Mouse (Mus musculus): Measurements from ENCODE around the gene Fam160a2.

DNA sequence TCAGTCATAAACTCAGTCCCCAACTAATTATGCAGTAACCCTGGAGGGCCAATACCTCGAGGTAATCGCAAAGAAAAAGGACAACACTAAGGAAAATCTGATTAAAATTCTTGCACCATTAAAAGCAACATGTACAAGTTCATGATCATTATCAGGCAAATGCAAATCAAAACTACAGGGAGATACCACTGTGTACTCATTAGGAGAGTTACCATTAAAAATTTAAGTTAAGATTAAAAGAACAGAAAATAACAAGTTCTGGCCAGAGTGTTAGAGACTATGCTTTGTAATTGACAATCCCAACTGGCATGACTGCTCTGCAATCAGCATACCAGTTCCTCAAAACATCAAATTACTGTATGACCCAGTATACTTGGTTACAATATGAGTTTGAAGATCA, 57.1 kb downstream of the Fam160a2 start:
- TF ChIP-seq ZNF384 (IDR thresholded peaks at IDR 0.05; ENCODE audit: low read depth, low read length) (no peak), ZKSCAN1 (IDR thresholded peaks at IDR 0.05; ENCODE audit: low read depth, low read length) (no peak), CHD1 (IDR thresholded peaks at IDR 0.05; ENCODE audit: low read depth, low read length) (no peak), MAX (IDR thresholded peaks at IDR 0.05; ENCODE audit: low read length) (no peak), ETS1 (IDR thresholded peaks at IDR 0.05; ENCODE audit: low read depth, low read length) (no peak), CTCF (IDR thresholded peaks at IDR 0.05 in 2 of 3, conservative IDR thresholded peaks at IDR 0.05 in 1 of 3; ENCODE audit: control insufficient read depth in 1 of 3, insufficient read depth in 1 of 3, low read depth in 2 of 3, low read length in 3 of 3, poor library complexity in 1 of 3, severe bottlenecking in 1 of 3) (no peak), EP300 (IDR thresholded peaks at IDR 0.05; ENCODE audit: low read depth in 1 of 2, low read length in 2 of 2) (no peak), USF1 (IDR thresholded peaks at IDR 0.05; ENCODE audit: low read depth, low read length) (no peak), POLR2A (IDR thresholded peaks at IDR 0.05; ENCODE audit: control insufficient read depth in 1 of 2, insufficient read depth in 1 of 2, low read depth in 1 of 2, low read length in 2 of 2, poor library complexity in 1 of 2) (no peak), ZC3H11A (IDR thresholded peaks at IDR 0.05; ENCODE audit: low read depth, low read length) (no peak), CHD2 (IDR thresholded peaks at IDR 0.05; ENCODE audit: low read length) (no peak)

Measured in MEL (cell line).